ENCODE assay signal across 24 mouse cellular contexts in the genomic region with DNA sequence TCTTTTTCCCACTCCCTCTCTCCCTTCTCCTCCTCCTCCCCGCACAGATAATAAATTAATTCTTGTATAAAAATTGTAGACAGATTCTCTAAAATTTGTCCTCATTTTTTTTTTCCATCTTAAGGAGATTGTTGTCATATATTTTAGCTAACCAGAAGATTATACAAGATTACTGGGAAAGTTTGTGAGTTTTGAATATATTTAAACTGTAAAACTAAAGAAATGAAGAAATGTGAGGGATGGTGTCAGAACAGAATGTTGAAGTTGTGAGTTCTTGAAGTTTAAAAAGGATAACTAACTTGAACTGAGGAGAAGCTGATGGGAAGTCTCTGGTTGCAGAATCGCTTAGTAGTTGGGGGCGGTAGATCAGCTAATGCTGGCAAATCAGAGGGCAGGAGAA.
A peak's percentile ranks its signal among the peaks of the same experiment; 100 is the strongest.
DNase-seq lines count a peak whose midpoint lies in the region; ATAC-seq lines count a peak whose summit lies in the region.
"Had no signal": no experiment of that assay in that cellular context is flagged by ENCODE, and none has a peak within 500 bp of the region (broad histone marks: within the 10 kb centered on the region; RNA-seq: fewer than 3 reads in every experiment).

No protein-coding gene starts in this region.

- no peaks in the 10 kb centered on the region for H3K9me3 ChIP-seq in midbrain, embryonic 11.5 days (ENCODE audit: control insufficient read depth, low read length)
- H3K9me3 ChIP-seq in midbrain, embryonic 10.5 days (replicated peaks), result 0 out of 2 replicates have a peak, but pooled peaks cover 4% of the 10 kb centered on the region
- H3K9me3 ChIP-seq: embryonic facial prominence, embryonic 12.5 days; forebrain, embryonic 13.5 days; forebrain, embryonic 15.5 days; G1E had no signal

- WGBS in midbrain, embryonic 11.5 days, result 92% methylated on average over 3 of the region's 3 CpGs
- 95% methylated on average over 3 of the region's 3 CpGs for WGBS in midbrain, embryonic 10.5 days

- no peak overlapping the region for H3K4me3 ChIP-seq in midbrain, embryonic 11.5 days (ENCODE audit: low read depth, low read length)
- no peak overlapping the region for H3K4me3 ChIP-seq in midbrain, embryonic 10.5 days
- H3K4me3 ChIP-seq: embryonic facial prominence, embryonic 10.5 days; embryonic facial prominence, embryonic 12.5 days; forebrain, embryonic 13.5 days; forebrain, embryonic 15.5 days had no signal

- H3K4me1 ChIP-seq in midbrain, embryonic 11.5 days (ENCODE audit: control insufficient read depth, insufficient read depth, low read length), result no peaks in the 10 kb centered on the region
- H3K4me1 ChIP-seq in midbrain, embryonic 10.5 days, result peaks cover 2% of the 10 kb centered on the region; the same call in 1 of the 2 replicates
- H3K4me1 ChIP-seq: embryonic facial prominence, embryonic 12.5 days; forebrain, embryonic 13.5 days had no signal

- no peaks in the 10 kb centered on the region for H3K27me3 ChIP-seq in midbrain, embryonic 11.5 days (ENCODE audit: control insufficient read depth, insufficient read depth, low read length)
- no peaks in the 10 kb centered on the region for H3K27me3 ChIP-seq in midbrain, embryonic 10.5 days (ENCODE audit: low read depth, poor library complexity, severe bottlenecking)
- H3K27me3 ChIP-seq: CH12.LX; embryonic facial prominence, embryonic 12.5 days; forebrain, embryonic 13.5 days; forebrain, embryonic 15.5 days; Patski had no signal

- H3K9ac ChIP-seq in midbrain, embryonic 11.5 days (ENCODE audit: low read length), result no peak overlapping the region
- H3K9ac ChIP-seq: embryonic facial prominence, embryonic 12.5 days; forebrain, embryonic 13.5 days; forebrain, embryonic 15.5 days; forebrain, postnatal 0 days had no signal

- no peaks in the 10 kb centered on the region for H3K36me3 ChIP-seq in midbrain, embryonic 11.5 days (ENCODE audit: control insufficient read depth, insufficient read depth, low read length)
- peaks cover 25% of the 10 kb centered on the region for H3K36me3 ChIP-seq in midbrain, embryonic 10.5 days
- H3K36me3 ChIP-seq: forebrain, embryonic 15.5 days had no signal

- DNase-seq in frontal cortex, postnatal 14 days (ENCODE audit: low spot score in 2 of 2), result no peak
- DNase-seq in midbrain, embryonic 11.5 days (ENCODE audit: low spot score, missing footprints), result peak; percentile 51
- no peak for DNase-seq in midbrain, embryonic 10.5 days (ENCODE audit: low spot score)
- DNase-seq in cerebellum, postnatal 25 days, result no peak
- DNase-seq: adrenal gland, adult 8-10 months; adrenal gland, postnatal 14 days; adrenal gland, postnatal 36 days; B cell, adult 2 months; cerebellum, adult 11 months; cerebellum, adult 18-20 months; cerebellum, adult 8-10 months; cerebellum, adult 9-11 months; cerebellum, postnatal 14 days; forebrain, postnatal 0 days had no signal

- H3K4me2 ChIP-seq in midbrain, embryonic 11.5 days, result no peak overlapping the region
- H3K4me2 ChIP-seq: embryonic facial prominence, embryonic 12.5 days; forebrain, embryonic 13.5 days; forebrain, embryonic 15.5 days had no signal

- no peak overlapping the region for H3K27ac ChIP-seq in midbrain, embryonic 11.5 days (ENCODE audit: low read depth, low read length)
- H3K27ac ChIP-seq in midbrain, embryonic 10.5 days (replicated peaks), result no peak overlapping the region
- H3K27ac ChIP-seq: embryonic facial prominence, embryonic 10.5 days; embryonic facial prominence, embryonic 12.5 days; forebrain, embryonic 13.5 days; forebrain, embryonic 15.5 days had no signal

- peak; percentile 77 for ATAC-seq in frontal cortex, adult (ENCODE audit: low TSS enrichment)
- no peak for ATAC-seq in midbrain, embryonic 11.5 days (ENCODE audit: low FRiP score)
- ATAC-seq: activated CD4-positive, CD25-positive, alpha-beta regulatory T cell, adult 4 months; CD4-positive, CD25-positive, alpha-beta regulatory T cell, adult 4 months; forebrain, embryonic 13.5 days; forebrain, postnatal 0 days; Patski had no signal
